Mouse (Mus musculus) CH12.LX (cell line): Measurements from ENCODE around the gene Osbpl6. TPM values are rescaled to one million over a fixed set of nuclear protein-coding genes. Genes with fewer than 3 reads are reported as not detected.

Experiments used
- DNase-seq: peaks from one replicate; pipeline ENCODE4 v3.0.0-alpha.2; 2013; ENCODE audit errors: extremely low read depth
- H3K27ac ChIP-seq: 2 replicates; pipeline ENCODE4 v1.5.1; 2012; ENCODE audit warnings: low read depth, mild to moderate bottlenecking, control low read depth, moderate library complexity; ENCODE audit not compliant: insufficient read depth
- H3K27me3 ChIP-seq: replicated peaks from 2 replicates; pipeline ENCODE3; 2012; ENCODE audit warnings: inconsistent platforms
- H3K36me3 ChIP-seq, 2 experiments: replicated peaks in 1 of 2; 2 replicates each; pipeline versions ENCODE3 to v1.6.1; 2012; ENCODE audit warnings: inconsistent platforms in 1 of 2, low read length in 1 of 2, mild to moderate bottlenecking in 1 of 2, mixed read lengths in 1 of 2, moderate library complexity in 1 of 2; ENCODE audit not compliant: control insufficient read depth in 1 of 2, insufficient read depth in 1 of 2
- H3K4me1 ChIP-seq, 2 experiments: 2 replicates each; pipeline ENCODE4 v1.6.1; 2012; ENCODE audit warnings: inconsistent platforms in 1 of 2, moderate library complexity in 1 of 2; ENCODE audit not compliant: insufficient read depth in 2 of 2, control insufficient read depth in 1 of 2
- H3K4me2 ChIP-seq: 2 replicates; pipeline ENCODE4 v1.6.1; 2012; ENCODE audit warnings: low read depth, mild to moderate bottlenecking, control low read depth; ENCODE audit not compliant: poor library complexity, insufficient read depth, severe bottlenecking
- H3K4me3 ChIP-seq, 3 experiments: fragments of 150-350 bp in 1 of 3; sonication (generic) in 1 of 3; replicated peaks in 1 of 3; 2 replicates each; pipeline versions ENCODE3 to v1.5.1; 2011 to 2012; ENCODE audit warnings: low read depth in 2 of 3, low read length in 2 of 3, mild to moderate bottlenecking in 2 of 3, moderate library complexity in 2 of 3, control low read depth in 1 of 3, improper control_type of control experiment in 1 of 3, inconsistent platforms in 1 of 3, mixed read lengths in 1 of 3; ENCODE audit not compliant: poor library complexity in 1 of 3
- H3K79me2 ChIP-seq: replicated peaks from 2 replicates; pipeline ENCODE4 v1.6.1; 2012; ENCODE audit warnings: mild to moderate bottlenecking, moderate library complexity; ENCODE audit not compliant: control insufficient read depth, poor library complexity, insufficient read depth, severe bottlenecking; ENCODE audit errors: extremely low read depth
- H3K9ac ChIP-seq: 2 replicates; pipeline ENCODE4 v1.6.1; 2012; ENCODE audit warnings: low read depth, mild to moderate bottlenecking, control low read depth, moderate library complexity; ENCODE audit not compliant: insufficient read depth
- H3K9me3 ChIP-seq: replicated peaks from 2 replicates; pipeline ENCODE3; 2012; ENCODE audit warnings: low read length, inconsistent platforms, mixed read lengths
- BHLHE40 ChIP-seq: IDR thresholded peaks from 2 replicates; pipeline ENCODE4 v1.6.1; 2011; ENCODE audit warnings: mild to moderate bottlenecking, low read depth, low read length, improper control_type of control experiment
- CHD2 ChIP-seq: IDR thresholded peaks from 2 replicates; pipeline ENCODE4 v1.6.1; 2011; ENCODE audit warnings: low read length, improper control_type of control experiment
- E2F4 ChIP-seq: IDR thresholded peaks from 2 replicates; pipeline ENCODE4 v1.6.1; 2011; ENCODE audit warnings: low read depth, low read length, improper control_type of control experiment; ENCODE audit not compliant: insufficient replicate concordance
- ELF1 ChIP-seq: IDR thresholded peaks from 2 replicates; pipeline ENCODE4 v1.6.1; 2014; ENCODE audit warnings: low read depth, mild to moderate bottlenecking, inconsistent platforms, low read length, improper control_type of control experiment
- GABPA ChIP-seq: IDR thresholded peaks from 2 replicates; pipeline ENCODE4 v1.6.1; 2012; ENCODE audit warnings: low read depth, low read length, improper control_type of control experiment, inconsistent platforms; ENCODE audit not compliant: insufficient replicate concordance
- JUN ChIP-seq: IDR thresholded peaks from 2 replicates; pipeline ENCODE4 v1.6.1; 2011; ENCODE audit warnings: low read depth, mild to moderate bottlenecking, low read length, improper control_type of control experiment, moderate library complexity; ENCODE audit not compliant: insufficient read depth
- JUND ChIP-seq: conservative IDR thresholded peaks from 2 replicates; pipeline ENCODE4 v1.6.1; 2011; ENCODE audit warnings: low read depth, low read length, improper control_type of control experiment
- KAT2A ChIP-seq: IDR thresholded peaks from 2 replicates; pipeline ENCODE4 v1.6.1; 2012; ENCODE audit warnings: low read length, improper control_type of control experiment, inconsistent platforms; ENCODE audit not compliant: insufficient replicate concordance
- NELFE ChIP-seq: IDR thresholded peaks from 2 replicates; pipeline ENCODE4 v1.6.1; 2011; ENCODE audit warnings: low read depth, low read length, improper control_type of control experiment
- NRF1 ChIP-seq: IDR thresholded peaks from 2 replicates; pipeline ENCODE4 v1.6.1; 2014; ENCODE audit warnings: low read depth, mild to moderate bottlenecking, inconsistent platforms, low read length, improper control_type of control experiment, moderate library complexity
- PAX5 ChIP-seq: IDR thresholded peaks from 2 replicates; pipeline ENCODE4 v1.6.1; 2012; ENCODE audit warnings: low read length, inconsistent platforms, mixed read lengths
- POLR2A ChIP-seq: IDR thresholded peaks from 2 replicates; pipeline ENCODE4 v1.6.1; 2011; ENCODE audit warnings: low read depth, mild to moderate bottlenecking, improper control_type of control experiment, low read length
- RAD21 ChIP-seq: IDR thresholded peaks from 2 replicates; pipeline ENCODE4 v1.6.1; 2011; ENCODE audit warnings: low read depth, mild to moderate bottlenecking, low read length, improper control_type of control experiment, moderate library complexity
- RCOR1 ChIP-seq: conservative IDR thresholded peaks from 2 replicates; pipeline ENCODE4 v1.6.1; 2012; ENCODE audit warnings: low read depth, mild to moderate bottlenecking, inconsistent platforms, low read length, improper control_type of control experiment
- SMC3 ChIP-seq: IDR thresholded peaks from 2 replicates; pipeline ENCODE4 v1.6.1; 2011; ENCODE audit warnings: low read depth, low read length, improper control_type of control experiment
- TBP ChIP-seq: conservative IDR thresholded peaks from 2 replicates; pipeline ENCODE4 v1.6.1; 2011; ENCODE audit warnings: low read depth, low read length, improper control_type of control experiment
- TCF12 ChIP-seq: IDR thresholded peaks from 2 replicates; pipeline ENCODE4 v1.6.1; 2014; ENCODE audit warnings: low read depth, mild to moderate bottlenecking, inconsistent platforms, low read length, improper control_type of control experiment
- UBTF ChIP-seq: IDR thresholded peaks from 2 replicates; pipeline ENCODE4 v1.6.1; 2012; ENCODE audit warnings: low read depth, mild to moderate bottlenecking, inconsistent platforms, low read length, improper control_type of control experiment, moderate library complexity
- ZKSCAN1 ChIP-seq: IDR thresholded peaks from 2 replicates; pipeline ENCODE4 v1.6.1; 2012; ENCODE audit warnings: low read depth, inconsistent platforms, low read length, improper control_type of control experiment, borderline replicate concordance
- ZMIZ1 ChIP-seq: IDR thresholded peaks from 2 replicates; pipeline ENCODE4 v1.6.1; 2012; ENCODE audit warnings: low read depth, mild to moderate bottlenecking, inconsistent platforms, low read length, improper control_type of control experiment
- ZNF384 ChIP-seq: IDR thresholded peaks from 2 replicates; pipeline ENCODE4 v1.6.1; 2012; ENCODE audit warnings: low read depth, low read length, improper control_type of control experiment, inconsistent platforms
- dilution Hi-C: fragments of 300-500 bp; cut with MboI; formaldehyde crosslinking; loops from 2 replicates; pipeline ENCODE4 v1.14.3; 2020; ENCODE audit warnings: low sequenced_read_pairs; ENCODE audit not compliant: extremely low pct_unique_long_range_greater_than_20kb, extremely low pct_ligation_motif_present
- in situ Hi-C: fragments of 300-500 bp; cut with MboI; formaldehyde crosslinking; loops from 3 replicates; pipeline ENCODE4 v1.14.3; 2019; ENCODE audit warnings: low sequenced_read_pairs, low pct_ligation_motif_present, low pct_unique_long_range_greater_than_20kb, mixed read lengths
- polyA plus RNA-seq: library from polyadenylated mRNA; unstranded; fragments of >175 nt; gene quantifications from 2 replicates; pipeline ENCODE4 v1.2.1, GENCODE M21; 2012; ENCODE audit warnings: low read depth; ENCODE audit not compliant: insufficient read length
- total RNA-seq, 2 experiments: library from RNA; depleted of rRNA; stranded (reverse); fragments of 300-350 nt in 1 of 2; fragments of >200 nt in 1 of 2; gene quantifications; 2 replicates each; pipeline ENCODE4 v1.2.3; 2012 to 2014

Osbpl6 gene
- total and polyA plus RNA-seq, 3 experiments: 0.19 to 0.60 (median 0.38) TPM

- Histone ChIP-seq H3K4me2 (no peak overlapping the region), H3K4me1 (no peaks in the 10 kb centered on the region), H3K36me3 (no peaks in the 10 kb centered on the region), H3K27me3 (no peaks in the 10 kb centered on the region), H3K9ac (no peak overlapping the region), H3K4me3 (no peak overlapping the region), H3K9me3 (no peaks in the 10 kb centered on the region), H3K79me2 (no peaks in the 10 kb centered on the region), H3K27ac (no peak overlapping the region)
- in situ Hi-C loops: no loop called here
- no peak for TF ChIP-seq GABPA
- TF ChIP-seq TBP: no peak
- no peak for TF ChIP-seq POLR2A
- no peak for TF ChIP-seq NRF1
- no peak for TF ChIP-seq RCOR1
- no peak for TF ChIP-seq UBTF
- TF ChIP-seq ZKSCAN1: no peak
- TF ChIP-seq ELF1: no peak
- TF ChIP-seq BHLHE40: no peak
- TF ChIP-seq ZNF384: no peak
- no peak for DNase-seq
- dilution Hi-C loops: no loop called here
Measured at GRCm38 (mm10) chr2:76525645-76526044, 119.3 kb downstream of the Osbpl6 start.

- no peak for DNase-seq
- in situ Hi-C loops: no loop called here
- Histone ChIP-seq H3K4me3 (no peak overlapping the region), H3K36me3 (no peaks in the 10 kb centered on the region), H3K27ac (no peak overlapping the region), H3K4me2 (no peak overlapping the region), H3K79me2 (no peaks in the 10 kb centered on the region), H3K27me3 (no peaks in the 10 kb centered on the region), H3K4me1 (no peaks in the 10 kb centered on the region; a peak in 1 of 4 replicates), H3K9me3 (no peaks in the 10 kb centered on the region), H3K9ac (no peak overlapping the region)
- no peak for TF ChIP-seq TCF12
- TF ChIP-seq RAD21: no peak
- no peak for TF ChIP-seq CHD2
- no peak for TF ChIP-seq NRF1
- TF ChIP-seq JUN: no peak
- TF ChIP-seq KAT2A: no peak
- TF ChIP-seq NELFE: no peak
- no peak for TF ChIP-seq ZKSCAN1
- TF ChIP-seq RCOR1: no peak
- TF ChIP-seq SMC3: no peak
- TF ChIP-seq ZNF384: no peak
- no peak for TF ChIP-seq E2F4
- no peak for TF ChIP-seq POLR2A
- TF ChIP-seq PAX5: no peak
- no peak for TF ChIP-seq ZMIZ1
- TF ChIP-seq UBTF: no peak
- TF ChIP-seq GABPA: no peak
- no peak for TF ChIP-seq JUND
- dilution Hi-C loops: no loop called here
Measured at GRCm38 (mm10) chr2:76532490-76533126, 126.3 kb downstream of the Osbpl6 start.
